Mouse (Mus musculus) hindbrain, postnatal 0 days (tissue): ENCODE data around the gene Klhl25. TPM values are rescaled to one million over a fixed set of nuclear protein-coding genes. Genes with fewer than 3 reads are reported as not detected.
A peak's percentile ranks its signal among the peaks of the same experiment; 100 is the strongest.
"Not testable (repeated sequence)": the region's sequence is repeated elsewhere in the genome, so short reads cannot be mapped to it uniquely, and the experiment has no call there.

Experiments
- ATAC-seq: fragments of 200-750 bp; cut with Nextera tagmentation; 2 replicates; pipeline ENCODE4 v1.8.0; 2017; ENCODE audit warnings: mild to moderate bottlenecking, moderate TSS enrichment, moderate library complexity
- DNase-seq: peaks from one replicate; pipeline ENCODE4 v3.0.0-alpha.2; 2015; ENCODE audit warnings: low spot score
- H3K27ac ChIP-seq: fragments of 300-500 bp; sonication (generic); 2 replicates; pipeline ENCODE4 v1.5.1; 2014; ENCODE audit warnings: mild to moderate bottlenecking
- H3K27me3 ChIP-seq: fragments of 300-500 bp; sonication (generic); 2 replicates; pipeline ENCODE4 v1.6.1; 2014; ENCODE audit warnings: low read length, mixed read lengths; ENCODE audit not compliant: insufficient read depth
- H3K36me3 ChIP-seq: fragments of 300-500 bp; sonication (generic); 2 replicates; pipeline ENCODE4 v1.6.1; 2014; ENCODE audit warnings: low read length, mixed read lengths; ENCODE audit not compliant: insufficient read depth
- H3K4me1 ChIP-seq: fragments of 300-500 bp; sonication (generic); 2 replicates; pipeline ENCODE4 v1.6.1; 2014; ENCODE audit warnings: antibody characterized with exemption, low read length, mixed read lengths; ENCODE audit not compliant: insufficient read depth
- H3K4me2 ChIP-seq: fragments of 300-500 bp; sonication (generic); 2 replicates; pipeline ENCODE4 v1.6.1; 2014; ENCODE audit warnings: low read depth, mild to moderate bottlenecking, low read length, moderate library complexity, mixed read lengths
- H3K4me3 ChIP-seq: fragments of 300-500 bp; sonication (generic); 2 replicates; pipeline ENCODE4 v1.5.1; 2014; ENCODE audit warnings: low read length
- H3K9ac ChIP-seq: fragments of 300-500 bp; sonication (generic); replicated peaks from 2 replicates; pipeline ENCODE4 v1.6.1; 2014; ENCODE audit warnings: mild to moderate bottlenecking, low read length, moderate library complexity, mixed read lengths
- H3K9me3 ChIP-seq: fragments of 300-500 bp; sonication (generic); 2 replicates; pipeline ENCODE4 v1.6.1; 2016; ENCODE audit warnings: low read length, mixed read lengths
- CTCF ChIP-seq: IDR thresholded peaks from 2 replicates; pipeline ENCODE4 v1.5.1; 2016; ENCODE audit warnings: antibody characterized with exemption, control low read depth, low read depth
- WGBS: fragments of 180-500 bp; shearing (Covaris S2); extraction: QIAGEN DNeasy Blood & Tissue Kit; methylation state at CpG from one replicate; pipeline ENCODE4 v1.1.7; 2014; 5-methylcytosine and 5-hydroxymethylcytosine counted together
- polyA plus RNA-seq: library from polyadenylated mRNA; unstranded; fragments of >200 nt; fragmentation: Nextera tagmentation; extraction: Ambion mirVana; gene quantifications from 2 replicates; pipeline ENCODE4 v1.2.1, GENCODE M21; 2015
- total RNA-seq: library from RNA; depleted of rRNA; stranded (reverse); fragments of >200 nt; gene quantifications from 2 replicates; pipeline ENCODE4 v1.2.3, GENCODE M21; 2014

Klhl25 gene
- total and polyA plus RNA-seq, 2 experiments from 2014 or later = 14.4 to 47.8 TPM

DNA sequence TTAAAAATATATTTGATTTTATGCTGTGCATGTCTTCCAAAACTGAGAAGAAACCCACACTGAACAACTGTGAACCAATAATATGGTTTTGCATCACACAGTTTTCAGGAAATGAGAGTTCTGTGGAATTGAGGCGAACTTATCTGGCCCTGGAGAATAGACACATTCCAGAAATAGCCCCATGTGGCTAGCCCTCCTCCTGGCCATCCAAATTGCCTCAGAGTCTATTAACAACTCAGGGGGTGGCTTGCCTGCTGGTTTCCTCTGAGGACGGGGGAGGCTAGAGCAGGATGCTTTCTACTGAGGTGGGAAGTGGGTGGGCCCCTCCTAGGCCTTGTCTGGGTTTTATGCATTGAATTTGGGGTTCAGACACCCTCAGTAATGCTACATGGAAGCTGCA, 57.0 kb downstream of the Klhl25 start:
- no peak for ATAC-seq
- no peak for TF ChIP-seq CTCF
- Histone ChIP-seq H3K9ac (no peak overlapping the region), H3K27me3 (no peaks in the 10 kb centered on the region), H3K4me2 (no peak overlapping the region), H3K9me3 (no peaks in the 10 kb centered on the region), H3K4me1 (no peaks in the 10 kb centered on the region), H3K27ac (no peak overlapping the region), H3K36me3 (no peaks in the 10 kb centered on the region), H3K4me3 (no peak overlapping the region)
- 48% methylated on average over 2 of the region's 2 CpGs for WGBS
- no peak for DNase-seq

DNA sequence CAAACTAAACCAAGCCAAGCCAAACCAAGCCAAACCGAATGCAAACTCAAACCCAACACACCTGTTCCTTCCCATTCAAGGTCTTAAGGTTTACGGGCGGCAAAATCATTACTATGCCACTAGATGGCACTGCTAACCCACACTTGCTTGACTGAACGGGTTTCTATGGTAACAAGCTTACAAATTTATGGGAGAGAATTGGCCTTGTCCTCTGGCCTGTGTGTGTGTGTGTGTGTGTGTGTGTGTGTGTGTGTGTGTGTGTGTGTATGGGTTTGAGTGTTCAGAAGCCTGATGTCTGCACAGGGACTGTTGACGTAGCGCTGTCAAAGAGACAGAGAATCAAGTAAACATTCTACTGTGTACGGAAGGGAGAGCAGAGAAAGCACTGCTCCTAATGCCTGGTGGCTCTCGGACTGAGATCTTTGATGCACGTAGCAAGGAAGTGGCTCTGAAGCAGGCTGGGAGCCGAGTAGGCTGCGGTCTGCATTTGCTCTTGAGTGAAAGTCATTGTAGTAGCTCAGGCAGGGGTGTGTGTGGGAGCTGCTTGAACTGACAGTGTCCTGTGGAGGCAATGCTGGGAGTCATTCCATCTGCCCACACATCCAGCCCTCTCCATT, 62.0 kb downstream of the Klhl25 start:
- peak; percentile 95 for TF ChIP-seq CTCF
- Histone ChIP-seq H3K4me2 (peak overlapping the region; percentile 60), H3K27ac (peak overlapping the region; percentile 76), H3K9ac (peak overlapping the region; percentile 45), H3K36me3 (no peaks in the 10 kb centered on the region), H3K9me3 (no peaks in the 10 kb centered on the region), H3K27me3 (no peaks in the 10 kb centered on the region), H3K4me3 (peak overlapping the region; percentile 27), H3K4me1 (peaks cover 5% of the 10 kb centered on the region; the same call in 1 of the 2 replicates)
- ATAC-seq (peak; percentile 86), DNase-seq (peak; percentile 93)
- WGBS = 2% methylated on average over 11 of the region's 11 CpGs

DNA sequence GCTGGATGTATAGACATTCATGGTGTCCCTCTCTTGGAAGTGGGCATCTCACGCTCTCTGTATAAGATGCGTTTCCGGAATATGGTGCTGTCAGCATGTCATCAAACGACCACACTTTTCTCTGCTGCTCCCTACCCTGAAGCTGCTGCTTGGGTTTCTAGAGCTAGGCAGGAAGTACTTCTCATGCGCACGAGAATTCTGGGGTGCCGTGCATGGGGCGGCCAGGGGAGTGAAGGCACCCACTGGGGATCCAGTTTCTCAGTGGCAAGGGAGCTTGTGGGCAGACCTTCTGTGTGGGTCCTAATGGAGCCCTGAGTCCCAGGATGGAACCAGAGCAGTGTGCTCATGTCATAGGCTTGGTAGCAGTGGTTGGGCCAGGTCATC, 62.5 kb downstream of the Klhl25 start:
- no peaks in the 10 kb centered on the region for H3K9me3 ChIP-seq
- H3K27me3 ChIP-seq = no peaks in the 10 kb centered on the region
- H3K27ac ChIP-seq = peak overlapping the region; percentile 76
- DNase-seq (no peak), ATAC-seq (no peak)
- no peak for TF ChIP-seq CTCF
- H3K4me2 ChIP-seq = peak overlapping the region; percentile 60
- H3K4me1 ChIP-seq = peaks cover 5% of the 10 kb centered on the region; the same call in 1 of the 2 replicates
- no peaks in the 10 kb centered on the region for H3K36me3 ChIP-seq
- H3K4me3 ChIP-seq = peak overlapping the region; percentile 27; the same call in 1 of the 2 replicates
- H3K9ac ChIP-seq = peak overlapping the region; percentile 45
- 59% methylated on average over 8 of the region's 8 CpGs for WGBS

DNA sequence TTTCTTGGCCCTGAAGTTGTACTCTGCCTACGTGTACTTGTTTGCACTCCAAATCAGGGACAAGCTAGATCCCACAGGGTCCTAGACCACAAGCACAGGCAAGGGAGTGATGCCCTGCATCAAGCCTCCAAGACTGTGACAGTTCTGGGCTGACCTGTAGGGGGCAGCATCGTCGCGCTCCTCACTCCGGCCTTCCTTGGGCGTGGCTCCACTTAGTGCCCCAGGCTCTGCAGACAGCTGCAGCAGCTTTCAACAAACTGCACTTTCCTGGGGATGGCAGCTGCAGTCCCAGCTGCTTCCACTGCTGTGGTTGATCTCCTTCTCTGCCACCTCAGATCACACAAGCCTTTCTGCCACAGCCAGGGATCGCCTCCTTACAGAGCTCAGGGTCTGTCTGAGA, 65.8 kb downstream of the Klhl25 start:
- WGBS = 3% methylated on average over 7 of the region's 7 CpGs

DNA sequence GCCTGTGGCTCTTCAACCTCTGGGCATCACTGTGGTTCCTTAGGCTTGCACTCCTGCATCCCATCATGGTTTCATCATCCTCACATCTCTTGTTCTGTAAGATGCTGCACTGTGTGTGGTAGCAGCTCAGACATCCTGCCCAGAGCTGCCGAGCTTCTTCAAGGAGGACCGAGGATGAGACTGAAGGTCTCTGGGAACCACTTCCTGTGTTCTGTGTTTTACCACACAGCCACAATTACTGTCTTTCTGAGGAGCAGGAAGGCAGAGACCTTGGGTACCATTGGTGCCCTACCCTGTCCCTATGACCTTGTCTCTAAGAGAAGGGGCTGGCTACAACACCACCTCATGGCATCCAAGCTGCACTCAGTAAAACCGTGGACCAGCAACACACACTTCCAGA, 67.4 kb downstream of the Klhl25 start:
- not testable (repeated sequence) for H3K4me2 ChIP-seq, H3K4me1 ChIP-seq, H3K9ac ChIP-seq, H3K27ac ChIP-seq, H3K9me3 ChIP-seq, ATAC-seq, H3K27me3 ChIP-seq, H3K36me3 ChIP-seq, H3K4me3 ChIP-seq, DNase-seq
- 90% methylated on average over 3 of the region's 3 CpGs for WGBS

More for the DNA sequence above, 65.8 kb downstream of the Klhl25 start:
- Histone ChIP-seq H3K9me3 (no peaks in the 10 kb centered on the region), H3K4me2 (no peak overlapping the region), H3K4me3 (no peak overlapping the region), H3K36me3 (no peaks in the 10 kb centered on the region), H3K4me1 (peaks cover 5% of the 10 kb centered on the region; the same call in 1 of the 2 replicates), H3K9ac (no peak overlapping the region), H3K27ac (no peak overlapping the region), H3K27me3 (no peaks in the 10 kb centered on the region)
- peak; percentile 86 for ATAC-seq
- peak; percentile 85 for DNase-seq
- TF ChIP-seq CTCF = peak; percentile 93

DNA sequence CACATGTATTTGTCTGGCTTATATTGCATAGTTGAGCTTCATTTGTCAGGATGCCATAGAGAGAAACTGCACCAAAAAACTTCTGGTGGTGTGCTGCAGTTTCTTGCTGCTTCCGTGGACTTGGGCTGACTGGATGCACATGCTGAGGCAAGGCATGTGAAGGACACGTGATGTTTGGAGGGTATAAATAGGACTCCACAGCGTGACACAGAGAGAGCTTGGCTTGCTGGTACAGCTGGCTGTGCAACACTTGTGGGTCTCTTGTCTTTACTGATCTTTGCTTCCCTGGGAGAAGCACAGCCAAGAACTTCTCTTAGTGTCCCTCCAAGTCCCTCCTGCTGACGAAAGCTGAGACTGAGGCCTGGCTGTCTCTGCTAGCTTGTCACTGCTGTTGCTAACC, 69.6 kb downstream of the Klhl25 start:
- H3K9ac ChIP-seq = no peak overlapping the region
- H3K36me3 ChIP-seq = no peaks in the 10 kb centered on the region
- no peak overlapping the region for H3K27ac ChIP-seq
- H3K9me3 ChIP-seq = no peaks in the 10 kb centered on the region
- H3K27me3 ChIP-seq = no peaks in the 10 kb centered on the region
- TF ChIP-seq CTCF = no peak
- no peaks in the 10 kb centered on the region for H3K4me1 ChIP-seq
- no peak for DNase-seq
- ATAC-seq = no peak
- 76% methylated on average over 4 of the region's 4 CpGs for WGBS
- H3K4me2 ChIP-seq = no peak overlapping the region
- H3K4me3 ChIP-seq = no peak overlapping the region

DNA sequence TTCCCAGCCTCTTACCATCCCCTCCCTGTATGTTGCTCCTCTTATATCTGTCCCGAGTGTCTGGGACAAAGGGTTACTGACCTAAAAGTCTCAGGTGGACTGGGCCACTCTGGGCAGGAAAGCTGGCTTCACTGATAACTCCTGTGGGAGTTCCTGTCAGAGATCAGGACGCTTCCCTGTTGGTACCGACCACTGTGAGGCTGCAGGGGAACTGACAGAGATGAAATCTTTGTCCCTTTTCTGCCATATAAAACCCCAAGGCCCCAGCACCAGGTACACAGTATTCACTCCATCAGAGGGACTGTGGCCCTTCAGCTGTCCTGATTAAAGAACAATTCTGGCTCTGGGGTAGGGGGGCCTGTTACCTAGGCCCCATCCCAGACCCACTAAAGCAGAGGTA, 71.6 kb downstream of the Klhl25 start:
- not testable (repeated sequence) for H3K9ac ChIP-seq, H3K4me1 ChIP-seq, H3K4me2 ChIP-seq, DNase-seq, H3K9me3 ChIP-seq, H3K4me3 ChIP-seq, H3K27ac ChIP-seq, H3K36me3 ChIP-seq, H3K27me3 ChIP-seq, ATAC-seq
- 81% methylated on average over 3 of the region's 3 CpGs for WGBS
